Comparison of ENCODE assay signal across 9 mouse cellular contexts in genomic region chr2:157571224-157571832, GRCm38 (mm10). TPM values are rescaled to one million over a fixed set of nuclear protein-coding genes. Genes with fewer than 3 reads are reported as not detected.
DNase-seq lines count a peak whose midpoint lies in the region; ATAC-seq and TF ChIP-seq lines count a peak whose summit lies in the region.
"Had no signal": no experiment of that assay in that cellular context is flagged by ENCODE, and none has a peak within 500 bp of the region (broad histone marks: within the 10 kb centered on the region; RNA-seq: fewer than 3 reads in every experiment).

Gene Blcap, minus strand, starts transcription at chr2:157571274.

- ATAC-seq in limb, embryonic 14.5 days (ENCODE audit: low FRiP score, low read depth) = peak; percentile 45; the same call in 1 of the 2 replicates
- peak; percentile 33; the same call in 1 of the 2 replicates for ATAC-seq in midbrain, embryonic 16.5 days

- DNase-seq in CD4-positive helper T cell, adult 2 months (ENCODE audit: low read depth, low spot score) = peak; percentile 58
- peak; percentile 68 for DNase-seq in ZHBTc4 (ENCODE audit: low read depth, low spot score)
- peak; percentile 67 for DNase-seq in embryonic facial prominence, embryonic 10.5 days (ENCODE audit: low spot score)
- peak; percentile 38 to 80 for DNase-seq in heart, adult 18-20 months
- peak; percentile 66 for DNase-seq in kidney, adult 2 months
- DNase-seq in limb, embryonic 14.5 days (ENCODE audit: low spot score) = peak; percentile 66
- DNase-seq in thymus, postnatal 14 days = peak; percentile 34

- TF ChIP-seq POLR2A in kidney, adult 2 months (IDR thresholded peaks at IDR 0.05; ENCODE audit: low read depth, low read length) = no peak
- TF ChIP-seq POLR2A in limb, embryonic 14.5 days (IDR thresholded peaks at IDR 0.05; ENCODE audit: borderline replicate concordance, extremely low read depth, insufficient read depth, insufficient read length) = no peak

- no peaks in the 10 kb centered on the region for H3K27me3 ChIP-seq in embryonic facial prominence, embryonic 10.5 days (replicated peaks; ENCODE audit: low read depth, poor library complexity, severe bottlenecking)
- H3K27me3 ChIP-seq in kidney, adult 2 months (replicated peaks; ENCODE audit: control insufficient read depth, insufficient read depth, low read length) = no peaks in the 10 kb centered on the region
- H3K27me3 ChIP-seq in limb, embryonic 14.5 days (ENCODE audit: control insufficient read depth, insufficient read depth, low read length) = no peaks in the 10 kb centered on the region
- H3K27me3 ChIP-seq in midbrain, embryonic 16.5 days (ENCODE audit: control insufficient read depth, insufficient read depth, low read depth, low read length) = no peaks in the 10 kb centered on the region
- H3K27me3 ChIP-seq: liver, embryonic 15.5 days had no signal

- H3K9ac ChIP-seq in limb, embryonic 14.5 days (ENCODE audit: low read depth, low read length, severe bottlenecking) = no peak within 1 kb of the TSS
- no peak within 1 kb of the TSS for H3K9ac ChIP-seq in midbrain, embryonic 16.5 days (ENCODE audit: low read depth, low read length)
- H3K9ac ChIP-seq: liver, embryonic 15.5 days had no signal

- WGBS in embryonic facial prominence, embryonic 10.5 days = 12% methylated on average over 6 of the region's 6 CpGs
- 7% methylated on average over 6 of the region's 6 CpGs for WGBS in kidney, adult 2 months
- WGBS in limb, embryonic 14.5 days = 10% methylated on average over 6 of the region's 6 CpGs
- 12% methylated on average over 6 of the region's 6 CpGs for WGBS in midbrain, embryonic 16.5 days

- H3K36me3 ChIP-seq in embryonic facial prominence, embryonic 10.5 days (replicated peaks) = no peaks in the 10 kb centered on the region
- no peaks in the 10 kb centered on the region for H3K36me3 ChIP-seq in kidney, adult 2 months (ENCODE audit: control insufficient read depth, insufficient read depth, low read length)
- H3K36me3 ChIP-seq in limb, embryonic 14.5 days (ENCODE audit: control insufficient read depth, insufficient read depth, low read length) = no peaks in the 10 kb centered on the region
- no peaks in the 10 kb centered on the region for H3K36me3 ChIP-seq in midbrain, embryonic 16.5 days (ENCODE audit: control insufficient read depth, insufficient read depth, low read length)
- H3K36me3 ChIP-seq: liver, embryonic 15.5 days had no signal

- H3K4me3 ChIP-seq in embryonic facial prominence, embryonic 10.5 days = no peak within 1 kb of the TSS
- no peak within 1 kb of the TSS for H3K4me3 ChIP-seq in kidney, adult 2 months (ENCODE audit: insufficient read depth, low read depth, low read length)
- H3K4me3 ChIP-seq in limb, embryonic 14.5 days (replicated peaks; ENCODE audit: low read length) = no peak within 1 kb of the TSS
- H3K4me3 ChIP-seq in midbrain, embryonic 16.5 days (ENCODE audit: low read depth, low read length) = no peak within 1 kb of the TSS
- H3K4me3 ChIP-seq: liver, embryonic 15.5 days had no signal

- peaks cover 31% of the 10 kb centered on the region for H3K4me1 ChIP-seq in embryonic facial prominence, embryonic 10.5 days
- H3K4me1 ChIP-seq in kidney, adult 2 months (ENCODE audit: control insufficient read depth, insufficient read depth, low read length) = 0 out of 2 replicates have a peak, but pooled peaks cover 2% of the 10 kb centered on the region
- H3K4me1 ChIP-seq in limb, embryonic 14.5 days (ENCODE audit: control insufficient read depth, insufficient read depth, low read length) = peaks cover 5% of the 10 kb centered on the region
- H3K4me1 ChIP-seq in midbrain, embryonic 16.5 days (ENCODE audit: control insufficient read depth, insufficient read depth, low read length) = peaks cover 7% of the 10 kb centered on the region

- peak within 1 kb of the TSS; percentile 44; the same call in 1 of the 2 replicates for H3K27ac ChIP-seq in embryonic facial prominence, embryonic 10.5 days (replicated peaks)
- no peak within 1 kb of the TSS for H3K27ac ChIP-seq in kidney, adult 2 months (ENCODE audit: insufficient read depth, low read depth, low read length)
- H3K27ac ChIP-seq in limb, embryonic 14.5 days (replicated peaks; ENCODE audit: low read depth, low read length) = no peak within 1 kb of the TSS
- no peak within 1 kb of the TSS for H3K27ac ChIP-seq in midbrain, embryonic 16.5 days (ENCODE audit: low read length)
- H3K27ac ChIP-seq: liver, embryonic 15.5 days had no signal

- TF ChIP-seq CTCF in kidney, adult 2 months (conservative IDR thresholded peaks at IDR 0.05; ENCODE audit: insufficient read depth, insufficient read length, low read depth, low read length) = peak; percentile 51

- H3K4me2 ChIP-seq in limb, embryonic 14.5 days (replicated peaks; ENCODE audit: low read depth, low read length, severe bottlenecking) = no peak within 1 kb of the TSS
- H3K4me2 ChIP-seq in midbrain, embryonic 16.5 days (ENCODE audit: low read length) = no peak within 1 kb of the TSS
- H3K4me2 ChIP-seq: liver, embryonic 15.5 days had no signal

- H3K9me3 ChIP-seq in embryonic facial prominence, embryonic 10.5 days = no peaks in the 10 kb centered on the region
- H3K9me3 ChIP-seq in limb, embryonic 14.5 days (ENCODE audit: control insufficient read depth, low read length) = no peaks in the 10 kb centered on the region
- H3K9me3 ChIP-seq in midbrain, embryonic 16.5 days (replicated peaks; ENCODE audit: control insufficient read depth, low read length, poor library complexity, severe bottlenecking) = no peaks in the 10 kb centered on the region
- H3K9me3 ChIP-seq: liver, embryonic 15.5 days had no signal

RNA-seq across cellular contexts. Expression of gene Blcap, which starts in this region (rescaled TPM):
- polyA plus RNA-seq in embryonic facial prominence, embryonic 10.5 days (2016; fragmentation: Nextera tagmentation; extraction: Ambion mirVana) = 82.1 and 82.3 TPM in 2 replicates
- 10 to 100 TPM; 55.1 to 56.2 TPM for total RNA-seq in heart, adult 18-20 months (2021)
- 43.7 and 49.5 TPM in 2 replicates for polyA plus RNA-seq in kidney, adult 2 months (2012; rRNA removed)
- polyA plus RNA-seq in limb, embryonic 14.5 days (2012; rRNA removed) = 65.4 and 83.0 TPM in 2 replicates
- polyA plus RNA-seq in limb, embryonic 14.5 days (2014; fragmentation: Nextera tagmentation; extraction: Ambion mirVana) = 60.3 and 74.2 TPM in 2 replicates
- 357 and 363 TPM in 2 replicates for polyA plus RNA-seq in midbrain, embryonic 16.5 days (2015; fragmentation: Nextera tagmentation; extraction: Ambion mirVana)
